Mouse (Mus musculus) stomach, postnatal 0 days (tissue): ENCODE measurements around the gene Hic1. TPM values are rescaled to one million over a fixed set of nuclear protein-coding genes. Genes with fewer than 3 reads are reported as not detected.

ENCODE experiments used
- ATAC-seq: fragments of 200-750 bp; cut with Nextera tagmentation; 2 replicates; pipeline ENCODE4 v1.8.0; 2017; ENCODE audit not compliant: low FRiP score, low TSS enrichment
- DNase-seq: peaks from one replicate; pipeline ENCODE4 v3.0.0-alpha.2; 2016; ENCODE audit warnings: low spot score
- H3K27ac ChIP-seq: fragments of 300-500 bp; sonication (generic); replicated peaks from 2 replicates; pipeline ENCODE4 v1.5.1; 2014; ENCODE audit warnings: mild to moderate bottlenecking, control low read depth
- H3K27me3 ChIP-seq: fragments of 300-500 bp; sonication (generic); 2 replicates; pipeline ENCODE4 v1.6.1; 2014; ENCODE audit warnings: low read length; ENCODE audit not compliant: control insufficient read depth, insufficient read depth
- H3K36me3 ChIP-seq: fragments of 300-500 bp; sonication (generic); 2 replicates; pipeline ENCODE4 v1.6.1; 2014; ENCODE audit warnings: low read length, mixed read lengths; ENCODE audit not compliant: control insufficient read depth, insufficient read depth
- H3K4me1 ChIP-seq: fragments of 300-500 bp; sonication (generic); replicated peaks from 2 replicates; pipeline ENCODE4 v1.6.1; 2014; ENCODE audit warnings: antibody characterized with exemption; ENCODE audit not compliant: control insufficient read depth, insufficient read depth
- H3K4me2 ChIP-seq: fragments of 300-500 bp; sonication (generic); replicated peaks from 2 replicates; pipeline ENCODE4 v1.6.1; 2014; ENCODE audit warnings: low read depth, mild to moderate bottlenecking, control low read depth, moderate library complexity
- H3K4me3 ChIP-seq: fragments of 300-500 bp; sonication (generic); 2 replicates; pipeline ENCODE4 v1.5.1; 2014; ENCODE audit warnings: low read depth, low read length, control low read depth
- H3K9ac ChIP-seq: fragments of 300-500 bp; sonication (generic); 2 replicates; pipeline ENCODE4 v1.6.1; 2014; ENCODE audit warnings: mild to moderate bottlenecking, low read length, control low read depth, mixed read lengths
- H3K9me3 ChIP-seq: fragments of 300-500 bp; sonication (generic); 2 replicates; pipeline ENCODE4 v1.6.1; 2016; ENCODE audit warnings: low read length; ENCODE audit not compliant: control insufficient read depth
- CTCF ChIP-seq: IDR thresholded peaks from 2 replicates; pipeline ENCODE4 v1.5.1; 2016; ENCODE audit warnings: antibody characterized with exemption, low read depth, mild to moderate bottlenecking, moderate library complexity
- EP300 ChIP-seq: optimal IDR thresholded peaks from 2 replicates; pipeline ENCODE3; 2016; ENCODE audit warnings: antibody characterized with exemption
- WGBS: fragments of 180-500 bp; shearing (Covaris S2); extraction: QIAGEN DNeasy Blood & Tissue Kit; methylation state at CpG from one replicate; pipeline ENCODE4 v1.1.7; 2014; 5-methylcytosine and 5-hydroxymethylcytosine counted together
- polyA plus RNA-seq: library from polyadenylated mRNA; unstranded; fragments of >200 nt; fragmentation: Nextera tagmentation; extraction: Ambion mirVana; gene quantifications from 2 replicates; pipeline ENCODE4 v1.2.1, GENCODE M21; 2015

Gene Hic1
- polyA plus RNA-seq, 1 experiment from 2014 or later = 6.6 TPM

DNA sequence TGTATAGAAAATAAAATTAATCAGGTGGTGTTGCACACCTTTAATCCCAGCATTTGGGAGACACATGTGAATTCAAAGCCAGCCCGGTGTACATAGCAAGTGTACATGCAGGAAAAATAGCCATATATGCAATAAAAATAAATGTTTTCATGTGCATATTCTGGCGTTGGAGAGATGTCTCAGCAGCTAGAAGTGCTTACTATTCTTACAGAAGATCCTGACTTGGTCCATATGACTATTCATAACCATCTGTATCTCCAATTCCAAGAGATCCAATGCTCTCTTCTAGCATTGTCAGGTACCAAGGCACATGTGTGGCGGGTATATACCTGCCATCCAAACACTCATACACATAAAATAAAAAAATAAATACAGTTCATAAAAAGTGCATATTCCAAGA is 42.9 kb downstream of the Hic1 start:
- no peak for TF ChIP-seq CTCF
- no peak for TF ChIP-seq EP300

GRCm38 (mm10) chr11:75124406-75124805 is 44.9 kb downstream of the Hic1 start:
- no peaks in the 10 kb centered on the region for H3K27me3 ChIP-seq
- H3K9ac ChIP-seq = no peak overlapping the region
- TF ChIP-seq CTCF (no peak), EP300 (no peak)
- ATAC-seq (no peak), DNase-seq (no peak)
- H3K27ac ChIP-seq = no peak overlapping the region
- H3K36me3 ChIP-seq = no peaks in the 10 kb centered on the region; the same call in 1 of the 2 replicates
- WGBS = 94% methylated on average over 2 of the region's 2 CpGs
- no peak overlapping the region for H3K4me3 ChIP-seq
- no peaks in the 10 kb centered on the region for H3K9me3 ChIP-seq
- no peaks in the 10 kb centered on the region for H3K4me1 ChIP-seq
- no peak overlapping the region for H3K4me2 ChIP-seq

More for the DNA sequence above, 42.9 kb downstream of the Hic1 start:
- no peaks in the 10 kb centered on the region for H3K9me3 ChIP-seq
- no peaks in the 10 kb centered on the region; the same call in 1 of the 2 replicates for H3K36me3 ChIP-seq
- no peak overlapping the region for H3K4me3 ChIP-seq
- 91% methylated on average over 3 of the region's 3 CpGs for WGBS
- H3K27ac ChIP-seq = no peak overlapping the region
- no peak overlapping the region for H3K9ac ChIP-seq
- no peaks in the 10 kb centered on the region for H3K4me1 ChIP-seq
- DNase-seq = no peak
- no peak for ATAC-seq
- no peak overlapping the region for H3K4me2 ChIP-seq
- no peaks in the 10 kb centered on the region for H3K27me3 ChIP-seq

- 46% methylated on average over 1 of the region's 1 CpGs for WGBS
- Histone ChIP-seq H3K9ac (no peak overlapping the region), H3K4me2 (no peak overlapping the region), H3K9me3 (no peaks in the 10 kb centered on the region), H3K36me3 (no peaks in the 10 kb centered on the region; the same call in 1 of the 2 replicates), H3K4me1 (no peaks in the 10 kb centered on the region), H3K27ac (no peak overlapping the region), H3K4me3 (no peak overlapping the region), H3K27me3 (no peaks in the 10 kb centered on the region)
- TF ChIP-seq CTCF (no peak), EP300 (no peak)
- DNase-seq (no peak), ATAC-seq (no peak)
Measured at GRCm38 (mm10) chr11:75121348-75121747, 48.0 kb downstream of the Hic1 start.

DNA sequence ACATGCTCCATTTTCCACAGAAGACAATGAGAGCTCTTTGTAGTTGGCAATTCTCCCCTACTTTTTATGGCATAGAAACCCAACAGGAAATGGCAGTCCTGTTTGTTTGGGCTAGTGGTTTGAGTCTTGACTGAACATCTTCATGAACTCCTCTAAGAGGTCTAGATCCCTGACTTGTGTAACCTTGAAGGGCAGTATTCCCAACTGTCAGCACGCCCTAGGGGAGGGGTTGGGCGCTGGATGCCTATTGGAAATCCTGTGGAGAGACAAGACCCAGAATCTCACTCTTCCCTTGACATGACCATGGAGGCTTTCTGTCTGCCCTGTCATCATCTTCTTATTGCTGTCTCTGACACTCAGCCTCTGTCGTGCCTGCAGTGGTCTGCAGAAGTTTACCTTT is 49.5 kb downstream of the Hic1 start:
- H3K27ac ChIP-seq = no peak overlapping the region
- no peaks in the 10 kb centered on the region for H3K9me3 ChIP-seq
- WGBS = 67% methylated on average over 3 of the region's 3 CpGs

GRCm38 (mm10) chr11:75119298-75119697 is 50.0 kb downstream of the Hic1 start:
- Histone ChIP-seq H3K4me2 (no peak overlapping the region), H3K9ac (no peak overlapping the region), H3K36me3 (no peaks in the 10 kb centered on the region; the same call in 1 of the 2 replicates), H3K27ac (no peak overlapping the region), H3K4me3 (no peak overlapping the region), H3K4me1 (no peaks in the 10 kb centered on the region), H3K9me3 (no peaks in the 10 kb centered on the region), H3K27me3 (no peaks in the 10 kb centered on the region)
- no peak for TF ChIP-seq EP300
- TF ChIP-seq CTCF = no peak
- no peak for DNase-seq
- ATAC-seq = no peak
- WGBS = 83% methylated on average over 2 of the region's 2 CpGs

More for the DNA sequence above, 49.5 kb downstream of the Hic1 start:
- no peaks in the 10 kb centered on the region; the same call in 1 of the 2 replicates for H3K36me3 ChIP-seq
- no peaks in the 10 kb centered on the region for H3K27me3 ChIP-seq
- no peak overlapping the region for H3K4me3 ChIP-seq
- TF ChIP-seq CTCF (no peak), EP300 (no peak)
- DNase-seq (no peak), ATAC-seq (no peak)
- no peak overlapping the region for H3K4me2 ChIP-seq
- H3K4me1 ChIP-seq = no peaks in the 10 kb centered on the region
- no peak overlapping the region for H3K9ac ChIP-seq

DNA sequence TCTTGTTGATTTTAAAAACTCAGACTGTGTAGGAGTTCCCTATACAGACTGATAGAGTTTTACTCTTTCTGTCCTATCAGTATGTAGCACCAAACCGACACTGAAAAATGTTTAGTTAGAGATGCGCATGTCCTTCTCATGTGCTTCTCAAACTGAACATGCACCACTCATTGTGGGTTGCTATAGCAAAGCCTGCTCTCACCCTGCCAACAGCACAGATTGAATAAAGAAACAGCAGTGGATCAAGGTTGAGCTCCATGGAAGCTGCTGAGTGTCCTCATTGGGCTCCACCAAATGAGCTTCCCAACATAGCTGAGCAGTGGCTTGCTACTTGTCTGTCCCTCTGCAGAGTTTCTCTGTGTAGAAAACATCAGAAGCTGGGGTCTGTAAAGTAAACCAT is 51.2 kb downstream of the Hic1 start:
- Histone ChIP-seq H3K4me2 (no peak overlapping the region), H3K4me3 (no peak overlapping the region), H3K9ac (no peak overlapping the region), H3K36me3 (no peaks in the 10 kb centered on the region; the same call in 1 of the 2 replicates), H3K4me1 (no peaks in the 10 kb centered on the region), H3K27ac (no peak overlapping the region), H3K27me3 (no peaks in the 10 kb centered on the region), H3K9me3 (no peaks in the 10 kb centered on the region)
- no peak for ATAC-seq
- TF ChIP-seq EP300 (no peak), CTCF (no peak)
- WGBS = 94% methylated on average over 2 of the region's 2 CpGs
- no peak for DNase-seq
